Mouse (Mus musculus) small intestine, adult 2 months (tissue): ENCODE data around the gene C730034F03Rik. TPM values are rescaled to one million over a fixed set of nuclear protein-coding genes. Genes with fewer than 3 reads are reported as not detected.

Source experiments
- H3K27ac ChIP-seq: fragments of 200-500 bp; 2 replicates; pipeline ENCODE4 v1.5.1; 2012; ENCODE audit warnings: low read depth, low read length, control low read depth, inconsistent platforms; ENCODE audit not compliant: insufficient read depth
- H3K27me3 ChIP-seq: fragments of 200-500 bp; 2 replicates; pipeline ENCODE4 v1.6.1; 2012; ENCODE audit warnings: mild to moderate bottlenecking, moderate library complexity, low read length, inconsistent platforms; ENCODE audit not compliant: control insufficient read depth, insufficient read depth
- H3K36me3 ChIP-seq: fragments of 200-500 bp; 2 replicates; pipeline ENCODE4 v1.6.1; 2012; ENCODE audit warnings: mild to moderate bottlenecking, low read length, control low read depth, inconsistent platforms; ENCODE audit not compliant: control insufficient read depth, insufficient read depth
- H3K4me1 ChIP-seq: fragments of 200-500 bp; 2 replicates; pipeline ENCODE4 v1.6.1; 2012; ENCODE audit warnings: low read length, inconsistent platforms, mixed read lengths; ENCODE audit not compliant: control insufficient read depth, insufficient read depth, insufficient read length
- H3K4me3 ChIP-seq: fragments of 200-500 bp; 2 replicates; pipeline ENCODE4 v1.5.1; 2012; ENCODE audit warnings: low read depth, mild to moderate bottlenecking, control low read depth, inconsistent platforms, low read length, moderate library complexity
- CTCF ChIP-seq: fragments of 200-500 bp; IDR thresholded peaks from 2 replicates; pipeline ENCODE4 v1.5.1; 2012; ENCODE audit warnings: low read depth, mild to moderate bottlenecking, control low read depth, inconsistent platforms, low read length, moderate library complexity, mixed read lengths; ENCODE audit not compliant: insufficient replicate concordance, insufficient read length; ENCODE audit errors: extremely low read depth
- POLR2A ChIP-seq: fragments of 200-500 bp; IDR thresholded peaks from 2 replicates; pipeline ENCODE4 v1.6.1; 2012; ENCODE audit warnings: low read depth, mild to moderate bottlenecking, control low read depth, inconsistent platforms, low read length, moderate library complexity
- WGBS: fragments of 180-500 bp; shearing (Covaris S2); methylation state at CpG from one replicate; pipeline ENCODE4 v1.1.7; 2018; 5-methylcytosine and 5-hydroxymethylcytosine counted together
- polyA plus RNA-seq: library from polyadenylated mRNA; depleted of rRNA; stranded (reverse); fragments of >200 nt; gene quantifications from 2 replicates; pipeline ENCODE4 v1.2.3, GENCODE M21; 2012; rRNA removed

The C730034F03Rik gene
- polyA plus RNA-seq, 1 experiment: 0.76 TPM

DNA sequence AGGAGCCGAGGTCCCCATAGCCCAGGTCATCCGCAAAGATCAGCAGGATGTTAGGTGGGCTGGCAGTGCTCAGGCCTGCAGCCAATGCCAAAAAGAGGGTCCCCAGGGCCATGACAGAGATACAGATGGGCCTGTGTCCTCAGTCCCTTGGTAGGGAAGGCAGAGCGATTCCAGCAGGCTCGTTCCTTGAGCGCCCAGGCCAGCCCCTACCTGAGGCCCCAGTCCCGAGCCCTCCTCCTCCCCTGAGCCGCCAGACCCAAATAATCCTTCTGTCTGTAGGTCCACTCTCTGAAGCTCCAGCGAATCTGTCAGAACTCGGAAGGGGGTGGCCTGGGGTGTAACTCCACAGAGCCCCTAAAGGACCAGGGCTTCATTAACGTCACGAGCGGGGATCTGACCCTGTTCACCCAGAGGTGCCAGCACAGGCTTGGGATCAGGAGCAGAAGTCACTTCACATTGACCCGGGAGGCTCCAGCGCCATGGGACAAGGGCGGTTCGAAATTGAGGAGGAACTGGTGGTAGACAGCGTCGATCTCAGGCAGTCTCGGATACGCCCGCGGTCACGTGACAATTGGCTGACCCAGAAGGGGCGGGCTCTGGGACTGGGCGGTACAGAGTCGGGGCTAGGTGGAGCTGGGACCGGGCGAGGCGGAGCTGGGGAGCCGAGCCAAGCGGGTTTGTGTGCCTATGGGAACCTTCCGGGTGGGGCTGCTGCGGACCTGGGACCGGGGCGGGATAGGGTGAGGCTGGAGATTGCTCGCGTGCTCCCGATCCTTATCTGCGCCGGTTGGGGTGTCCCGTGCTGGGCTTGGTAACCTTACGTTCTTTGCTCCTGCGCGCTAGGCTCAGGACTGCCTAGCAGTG is 46.5 kb downstream of the C730034F03Rik start:
- Histone ChIP-seq H3K4me1 (peaks cover 17% of the 10 kb centered on the region), H3K27me3 (no peaks in the 10 kb centered on the region), H3K4me3 (peak overlapping the region; percentile 75), H3K27ac (peak overlapping the region; percentile 90), H3K36me3 (no peaks in the 10 kb centered on the region)
- TF ChIP-seq POLR2A: no peak; the same call in 1 of the 2 replicates
- no peak for TF ChIP-seq CTCF
- WGBS: 11% methylated on average over 44 of the region's 44 CpGs

DNA sequence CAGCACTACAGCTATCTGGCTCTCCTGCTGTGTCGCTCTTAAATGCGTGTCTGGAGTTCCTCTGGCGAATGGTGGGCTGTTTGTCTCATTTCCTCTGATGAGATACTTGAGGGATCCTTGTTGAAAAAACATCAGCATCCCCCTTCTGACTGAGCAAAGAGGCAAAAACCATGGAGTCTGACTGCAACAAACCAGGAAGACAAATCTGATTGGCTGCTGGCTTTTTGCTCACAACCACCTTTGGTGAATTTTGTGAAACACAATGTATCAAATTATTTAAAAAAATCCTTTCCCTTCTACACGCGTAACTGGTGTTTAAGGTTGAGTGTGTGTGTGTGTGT is 47.1 kb downstream of the C730034F03Rik start:
- Histone ChIP-seq H3K36me3 (no peaks in the 10 kb centered on the region), H3K27me3 (no peaks in the 10 kb centered on the region), H3K4me1 (peaks cover 18% of the 10 kb centered on the region), H3K27ac (peak overlapping the region; percentile 90), H3K4me3 (peak overlapping the region; percentile 75)
- no peak for TF ChIP-seq POLR2A
- TF ChIP-seq CTCF: no peak
- 4% methylated on average over 5 of the region's 5 CpGs for WGBS

DNA sequence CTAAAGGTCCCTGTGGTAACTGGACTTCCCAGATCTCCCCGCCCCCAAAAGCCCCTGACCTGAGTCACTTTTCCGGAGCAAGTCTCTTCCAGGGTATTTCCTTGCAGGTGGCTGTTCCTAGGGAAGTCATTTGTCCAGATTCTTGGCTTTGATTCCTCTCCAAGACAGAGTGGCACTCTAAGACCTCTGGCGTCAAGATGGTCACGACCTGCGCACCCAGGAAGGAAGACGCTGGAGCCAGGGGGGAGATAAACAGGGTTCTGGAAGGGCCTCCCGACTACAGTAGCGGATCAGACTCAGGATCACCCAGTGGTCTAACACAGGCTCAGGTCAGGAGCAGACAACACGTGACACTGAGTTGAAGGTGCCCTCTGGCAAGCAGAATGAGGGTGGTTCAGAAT is 47.7 kb downstream of the C730034F03Rik start, which contains the start of gene Arsa:
Gene Arsa (minus strand): TSS at position 335 of the 401 bp plus-strand sequence.
- 42% methylated on average over 9 of the region's 9 CpGs for WGBS
- Histone ChIP-seq H3K27me3 (no peaks in the 10 kb centered on the region), H3K27ac (peak within 1 kb of the TSS; percentile 90), H3K4me1 (peaks cover 18% of the 10 kb centered on the region), H3K4me3 (peak within 1 kb of the TSS; percentile 75), H3K36me3 (no peaks in the 10 kb centered on the region)
- TF ChIP-seq CTCF (no peak), POLR2A (no peak)

DNA sequence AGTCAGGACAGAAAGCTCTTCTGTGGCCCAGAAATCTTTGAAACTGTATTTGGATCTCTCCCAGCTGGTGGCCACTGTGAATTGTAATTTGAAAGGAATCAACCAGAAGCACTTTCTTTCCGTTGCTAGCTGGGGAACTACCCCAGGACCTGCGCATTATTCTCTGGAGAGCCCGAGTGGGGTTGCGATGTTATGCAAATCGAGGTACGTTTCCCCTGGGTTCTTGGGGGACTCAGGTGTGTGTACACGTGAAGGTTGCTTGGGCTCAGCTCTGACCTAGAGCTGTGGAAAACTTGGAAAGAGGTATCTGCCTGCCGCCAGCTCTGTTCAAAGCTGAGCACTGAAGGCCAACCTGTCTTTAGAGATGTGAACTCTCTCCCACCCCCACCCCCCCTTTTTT is 48.4 kb downstream of the C730034F03Rik start:
- TF ChIP-seq CTCF (no peak), POLR2A (no peak)
- H3K4me1 ChIP-seq: peaks cover 18% of the 10 kb centered on the region
- no peaks in the 10 kb centered on the region for H3K27me3 ChIP-seq
- H3K36me3 ChIP-seq: no peaks in the 10 kb centered on the region
- H3K27ac ChIP-seq: no peak overlapping the region
- 80% methylated on average over 8 of the region's 8 CpGs for WGBS
- H3K4me3 ChIP-seq: no peak overlapping the region

DNA sequence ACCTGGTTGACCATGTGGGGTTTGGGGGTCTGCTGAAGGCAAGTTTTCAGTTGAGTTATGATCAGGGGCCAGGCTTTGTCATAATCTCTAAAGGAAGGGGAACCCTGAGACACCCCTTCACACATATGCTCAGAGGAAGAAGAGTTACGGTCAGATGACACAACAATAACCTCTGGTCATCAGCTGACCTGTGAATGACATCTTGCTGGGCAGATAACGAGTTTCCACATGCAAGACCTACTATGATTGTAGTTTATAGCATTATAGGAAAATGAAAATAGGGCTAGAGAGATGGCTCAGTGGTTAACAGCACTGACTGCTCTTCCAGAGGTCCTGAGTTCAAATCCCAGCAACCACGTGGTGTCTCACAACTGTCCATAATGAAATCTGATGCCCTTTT is 49.2 kb downstream of the C730034F03Rik start:
- no peak overlapping the region for H3K27ac ChIP-seq
- no peaks in the 10 kb centered on the region for H3K36me3 ChIP-seq
- TF ChIP-seq POLR2A (no peak), CTCF (no peak)

More for the DNA sequence above, 49.2 kb downstream of the C730034F03Rik start:
- 83% methylated on average over 3 of the region's 3 CpGs for WGBS
- Histone ChIP-seq H3K4me1 (peaks cover 14% of the 10 kb centered on the region), H3K27me3 (no peaks in the 10 kb centered on the region), H3K4me3 (no peak overlapping the region)

Other genes with a start within 250 kb of the C730034F03Rik start
- 213 and 376 TPM in 2 replicates for gene Plxnb2, start 248.8 kb upstream of the C730034F03Rik start, polyA plus RNA-seq
- gene Dennd6b, start 233.1 kb upstream of the C730034F03Rik start, polyA plus RNA-seq: 7.1 and 10.6 TPM in 2 replicates
- 73.9 and 252 TPM in 2 replicates for gene Ppp6r2, start 218.0 kb upstream of the C730034F03Rik start, polyA plus RNA-seq
- gene Sbf1, start 114.3 kb upstream of the C730034F03Rik start, polyA plus RNA-seq: 123 and 189 TPM in 2 replicates
- gene Adm2, start 106.9 kb upstream of the C730034F03Rik start, polyA plus RNA-seq: 0.98 and 5.4 TPM in 2 replicates
- gene Miox, start 95.2 kb upstream of the C730034F03Rik start, polyA plus RNA-seq: 0.10 and 0.43 TPM in 2 replicates
- 22.8 and 33.3 TPM in 2 replicates for gene Lmf2, start 73.9 kb upstream of the C730034F03Rik start, polyA plus RNA-seq
- gene Ncaph2, start 73.9 kb upstream of the C730034F03Rik start, polyA plus RNA-seq: 56.8 and 149 TPM in 2 replicates
- gene Sco2, start 55.7 kb upstream of the C730034F03Rik start, polyA plus RNA-seq: 239 and 317 TPM in 2 replicates
- 114 and 152 TPM in 2 replicates for gene Tymp, start 52.5 kb upstream of the C730034F03Rik start, polyA plus RNA-seq
- 46.1 and 142 TPM in 2 replicates for gene Odf3b, start 50.3 kb upstream of the C730034F03Rik start, polyA plus RNA-seq
- gene Klhdc7b, start 44.7 kb upstream of the C730034F03Rik start, polyA plus RNA-seq: 1.1 and 1.4 TPM in 2 replicates
- gene Syce3, start 19.1 kb upstream of the C730034F03Rik start, polyA plus RNA-seq: 0.60 and 0.93 TPM in 2 replicates
- gene Cpt1b, start 3.7 kb upstream of the C730034F03Rik start, polyA plus RNA-seq: 1.4 and 3.4 TPM in 2 replicates
- gene Gm44502, start 107 bp downstream of the C730034F03Rik start, polyA plus RNA-seq: 3.0 and 5.0 TPM in 2 replicates
- gene Chkb, start 319 bp downstream of the C730034F03Rik start, polyA plus RNA-seq: 45.6 and 104 TPM in 2 replicates
- 0.53 and 0.65 TPM in 2 replicates for gene Mapk8ip2, start 24.3 kb downstream of the C730034F03Rik start, polyA plus RNA-seq
- 15.6 and 30.4 TPM in 2 replicates for gene Arsa, start 47.8 kb downstream of the C730034F03Rik start, polyA plus RNA-seq
- gene Shank3, start 70.0 kb downstream of the C730034F03Rik start, polyA plus RNA-seq: 6.4 and 10.2 TPM in 2 replicates
- gene Acr, start 138.7 kb downstream of the C730034F03Rik start, polyA plus RNA-seq: 0.19 and 0.56 TPM in 2 replicates
- gene Rabl2, start 162.3 kb downstream of the C730034F03Rik start, polyA plus RNA-seq: 2.4 and 3.1 TPM in 2 replicates